Mouse (Mus musculus) liver, embryonic 16.5 days (tissue): ENCODE data around the gene Bcl6b. TPM values are rescaled to one million over a fixed set of nuclear protein-coding genes. Genes with fewer than 3 reads are reported as not detected.

Experiments used
- ATAC-seq: fragments of 200-750 bp; cut with Nextera tagmentation; 2 replicates; pipeline ENCODE4 v1.8.0; 2017; ENCODE audit warnings: low read depth, mild to moderate bottlenecking, moderate number of reproducible peaks, moderate library complexity
- H3K27ac ChIP-seq: fragments of 300-500 bp; sonication (generic); 2 replicates; pipeline ENCODE4 v1.5.1; 2014; ENCODE audit warnings: mild to moderate bottlenecking, low read length
- H3K27me3 ChIP-seq: fragments of 300-500 bp; sonication (generic); 2 replicates; pipeline ENCODE4 v1.6.1; 2014; ENCODE audit warnings: low read depth, low read length, mixed read lengths; ENCODE audit not compliant: control insufficient read depth, insufficient read depth
- H3K36me3 ChIP-seq: fragments of 300-500 bp; sonication (generic); 2 replicates; pipeline ENCODE4 v1.6.1; 2014; ENCODE audit warnings: mild to moderate bottlenecking; ENCODE audit not compliant: control insufficient read depth, insufficient read depth
- H3K4me1 ChIP-seq: fragments of 300-500 bp; sonication (generic); 2 replicates; pipeline ENCODE4 v1.6.1; 2014; ENCODE audit warnings: low read depth, low read length, mixed read lengths; ENCODE audit not compliant: control insufficient read depth
- H3K4me2 ChIP-seq: fragments of 300-500 bp; sonication (generic); 2 replicates; pipeline ENCODE4 v1.6.1; 2014; ENCODE audit warnings: low read depth, low read length, mixed read lengths
- H3K4me3 ChIP-seq: fragments of 300-500 bp; sonication (generic); 2 replicates; pipeline ENCODE4 v1.5.1; 2014; ENCODE audit warnings: low read depth, mild to moderate bottlenecking, low read length
- H3K9ac ChIP-seq: fragments of 300-500 bp; sonication (generic); 2 replicates; pipeline ENCODE4 v1.6.1; 2014; ENCODE audit warnings: low read depth, low read length
- H3K9me3 ChIP-seq: fragments of 300-500 bp; sonication (generic); replicated peaks from 2 replicates; pipeline ENCODE4 v1.6.1; 2016; ENCODE audit warnings: low read length; ENCODE audit not compliant: control insufficient read depth
- WGBS: fragments of 180-500 bp; shearing (Covaris S2); extraction: QIAGEN DNeasy Blood & Tissue Kit; methylation state at CpG from one replicate; pipeline ENCODE4 v1.1.7; 2014; ENCODE audit not compliant: insufficient replicate concordance; 5-methylcytosine and 5-hydroxymethylcytosine counted together
- polyA plus RNA-seq: library from polyadenylated mRNA; unstranded; fragments of >200 nt; fragmentation: Nextera tagmentation; extraction: Ambion mirVana; gene quantifications from 2 replicates; pipeline ENCODE4 v1.2.1, GENCODE M21; 2015

Gene Bcl6b
- polyA plus RNA-seq, 1 experiment from 2014 or later: 2.3 TPM

- H3K9ac ChIP-seq: no peak overlapping the region
- WGBS: 67% methylated on average over 2 of the region's 2 CpGs
Measured at GRCm38 (mm10) chr11:70210681-70211080, 18.9 kb downstream of the Bcl6b start.

GRCm38 (mm10) chr11:70208778-70209388 lies 20.7 kb downstream of the Bcl6b start:
- H3K9ac ChIP-seq: no peak overlapping the region
- H3K4me3 ChIP-seq: no peak overlapping the region
- no peak overlapping the region for H3K27ac ChIP-seq
- 56% methylated on average over 5 of the region's 5 CpGs for WGBS
- no peaks in the 10 kb centered on the region for H3K36me3 ChIP-seq
- H3K27me3 ChIP-seq: peaks cover 19% of the 10 kb centered on the region
- no peak for ATAC-seq
- no peaks in the 10 kb centered on the region; the same call in none of the 2 replicates for H3K4me1 ChIP-seq
- H3K9me3 ChIP-seq: no peaks in the 10 kb centered on the region
- no peak overlapping the region for H3K4me2 ChIP-seq

More at GRCm38 (mm10) chr11:70210681-70211080, 18.9 kb downstream of the Bcl6b start:
- H3K4me3 ChIP-seq: no peak overlapping the region
- H3K36me3 ChIP-seq: no peaks in the 10 kb centered on the region
- peaks cover 8% of the 10 kb centered on the region for H3K4me1 ChIP-seq
- no peak overlapping the region for H3K27ac ChIP-seq
- peaks cover 37% of the 10 kb centered on the region for H3K27me3 ChIP-seq
- H3K9me3 ChIP-seq: no peaks in the 10 kb centered on the region
- ATAC-seq: no peak
- H3K4me2 ChIP-seq: no peak overlapping the region

- H3K27me3 ChIP-seq: peaks cover 4% of the 10 kb centered on the region
- no peaks in the 10 kb centered on the region for H3K9me3 ChIP-seq
- H3K36me3 ChIP-seq: no peaks in the 10 kb centered on the region
- H3K9ac ChIP-seq: no peak overlapping the region
- no peak overlapping the region for H3K4me3 ChIP-seq
- H3K4me1 ChIP-seq: no peaks in the 10 kb centered on the region
- WGBS: 58% methylated on average over 7 of the region's 7 CpGs
- H3K27ac ChIP-seq: no peak overlapping the region
- no peak for ATAC-seq
- no peak overlapping the region for H3K4me2 ChIP-seq
Measured at GRCm38 (mm10) chr11:70207283-70207682, 22.3 kb downstream of the Bcl6b start.

GRCm38 (mm10) chr11:70206801-70207200 lies 22.8 kb downstream of the Bcl6b start:
- H3K9ac ChIP-seq: no peak overlapping the region
- no peaks in the 10 kb centered on the region for H3K36me3 ChIP-seq
- H3K4me3 ChIP-seq: no peak overlapping the region
- no peak for ATAC-seq
- H3K27me3 ChIP-seq: no peaks in the 10 kb centered on the region
- 44% methylated on average over 2 of the region's 2 CpGs for WGBS
- no peaks in the 10 kb centered on the region for H3K4me1 ChIP-seq
- no peak overlapping the region for H3K4me2 ChIP-seq
- H3K9me3 ChIP-seq: no peaks in the 10 kb centered on the region
- no peak overlapping the region for H3K27ac ChIP-seq

- ATAC-seq: no peak
- Histone ChIP-seq H3K27me3 (no peaks in the 10 kb centered on the region), H3K4me3 (no peak overlapping the region), H3K9me3 (no peaks in the 10 kb centered on the region), H3K27ac (no peak overlapping the region), H3K4me1 (no peaks in the 10 kb centered on the region), H3K36me3 (no peaks in the 10 kb centered on the region), H3K9ac (no peak overlapping the region), H3K4me2 (no peak overlapping the region)
- WGBS: 34% methylated on average over 5 of the region's 5 CpGs
Measured at GRCm38 (mm10) chr11:70201691-70202090, 27.9 kb downstream of the Bcl6b start.

- no peaks in the 10 kb centered on the region for H3K27me3 ChIP-seq
- WGBS: 73% methylated on average over 5 of the region's 5 CpGs
- H3K9me3 ChIP-seq: no peaks in the 10 kb centered on the region
- no peak overlapping the region for H3K9ac ChIP-seq
- no peak overlapping the region for H3K4me3 ChIP-seq
- no peak overlapping the region for H3K4me2 ChIP-seq
- no peak overlapping the region for H3K27ac ChIP-seq
- H3K4me1 ChIP-seq: no peaks in the 10 kb centered on the region
- no peaks in the 10 kb centered on the region for H3K36me3 ChIP-seq
- no peak for ATAC-seq
Measured at GRCm38 (mm10) chr11:70200036-70200608, 29.5 kb downstream of the Bcl6b start.

GRCm38 (mm10) chr11:70199107-70199506 lies 30.5 kb downstream of the Bcl6b start:
- no peaks in the 10 kb centered on the region for H3K36me3 ChIP-seq
- no peak overlapping the region for H3K9ac ChIP-seq
- WGBS: 59% methylated on average over 8 of the region's 8 CpGs
- H3K27me3 ChIP-seq: no peaks in the 10 kb centered on the region
- no peak overlapping the region for H3K27ac ChIP-seq
- H3K4me1 ChIP-seq: no peaks in the 10 kb centered on the region
- H3K4me2 ChIP-seq: no peak overlapping the region
- ATAC-seq: no peak
- no peak overlapping the region for H3K4me3 ChIP-seq
- H3K9me3 ChIP-seq: no peaks in the 10 kb centered on the region

GRCm38 (mm10) chr11:70198332-70198731 lies 31.3 kb downstream of the Bcl6b start:
- Histone ChIP-seq H3K27ac (no peak overlapping the region), H3K9me3 (no peaks in the 10 kb centered on the region), H3K4me3 (no peak overlapping the region), H3K36me3 (no peaks in the 10 kb centered on the region), H3K27me3 (no peaks in the 10 kb centered on the region), H3K9ac (no peak overlapping the region), H3K4me2 (no peak overlapping the region), H3K4me1 (no peaks in the 10 kb centered on the region)
- WGBS: 38% methylated on average over 3 of the region's 3 CpGs
- ATAC-seq: no peak

GRCm38 (mm10) chr11:70193354-70194285 lies 36.0 kb downstream of the Bcl6b start:
- H3K36me3 ChIP-seq: no peaks in the 10 kb centered on the region
- ATAC-seq: no peak
- H3K27ac ChIP-seq: no peak overlapping the region
- no peaks in the 10 kb centered on the region for H3K9me3 ChIP-seq
- H3K27me3 ChIP-seq: no peaks in the 10 kb centered on the region
- no peak overlapping the region for H3K4me3 ChIP-seq
- no peak overlapping the region for H3K9ac ChIP-seq
- no peaks in the 10 kb centered on the region for H3K4me1 ChIP-seq
- H3K4me2 ChIP-seq: no peak overlapping the region
- 56% methylated on average over 11 of the region's 11 CpGs for WGBS
